Mouse (Mus musculus) lung, postnatal 36 days (tissue): ENCODE results near the gene Ccdc171.
"Not testable (repeated sequence)": the region's sequence is repeated elsewhere in the genome, so short reads cannot be mapped to it uniquely, and the experiment has no call there.

ENCODE experiments used
- DNase-seq: peaks from one replicate; pipeline ENCODE4 v3.0.0; 2022; ENCODE audit warnings: mixed read lengths

Gene Ccdc171

GRCm38 (mm10) chr4:83658415-83658814 is 133.1 kb downstream of the Ccdc171 start:
- no peak for DNase-seq

- DNase-seq, result no peak
Observed at GRCm38 (mm10) chr4:83659411-83659810, 134.1 kb downstream of the Ccdc171 start.

GRCm38 (mm10) chr4:83661519-83662271 is 136.3 kb downstream of the Ccdc171 start:
- DNase-seq, result no peak

GRCm38 (mm10) chr4:83662301-83662700 is 137.0 kb downstream of the Ccdc171 start:
- DNase-seq, result no peak

- no peak for DNase-seq
Observed at GRCm38 (mm10) chr4:83669552-83669951, 144.2 kb downstream of the Ccdc171 start.

- DNase-seq, result not testable (repeated sequence)
Observed at GRCm38 (mm10) chr4:83675308-83675707, 150.0 kb downstream of the Ccdc171 start.

- DNase-seq, result no peak
Observed at GRCm38 (mm10) chr4:83676444-83676843, 151.1 kb downstream of the Ccdc171 start.

- DNase-seq, result no peak
Observed at GRCm38 (mm10) chr4:83681081-83681480, 155.7 kb downstream of the Ccdc171 start.

GRCm38 (mm10) chr4:83682866-83683265 is 157.5 kb downstream of the Ccdc171 start:
- DNase-seq, result no peak

GRCm38 (mm10) chr4:83700190-83700589 is 174.8 kb downstream of the Ccdc171 start:
- DNase-seq, result peak; percentile 2

- DNase-seq, result no peak
Observed at GRCm38 (mm10) chr4:83716996-83717395, 191.7 kb downstream of the Ccdc171 start.

GRCm38 (mm10) chr4:83719816-83720215 is 194.5 kb downstream of the Ccdc171 start:
- no peak for DNase-seq

- DNase-seq, result peak; percentile 12
Observed at GRCm38 (mm10) chr4:83725136-83725535, 199.8 kb downstream of the Ccdc171 start.

- DNase-seq, result no peak
Observed at GRCm38 (mm10) chr4:83739137-83739890, 214.0 kb downstream of the Ccdc171 start.

GRCm38 (mm10) chr4:83739891-83740277 is 214.5 kb downstream of the Ccdc171 start:
- no peak for DNase-seq

- no peak for DNase-seq
Observed at GRCm38 (mm10) chr4:83742806-83743460, 217.6 kb downstream of the Ccdc171 start.

GRCm38 (mm10) chr4:83775136-83775535 is 249.8 kb downstream of the Ccdc171 start:
- no peak for DNase-seq

- DNase-seq, result no peak
Observed at GRCm38 (mm10) chr4:83780044-83780443, 254.7 kb downstream of the Ccdc171 start.

- DNase-seq, result no peak
Observed at GRCm38 (mm10) chr4:83785115-83785514, 259.8 kb downstream of the Ccdc171 start.

GRCm38 (mm10) chr4:83791811-83792210 is 266.5 kb downstream of the Ccdc171 start:
- DNase-seq, result no peak

GRCm38 (mm10) chr4:83794315-83794922 is 269.1 kb downstream of the Ccdc171 start:
- peak; percentile 58 for DNase-seq

GRCm38 (mm10) chr4:83794930-83795459 is 269.6 kb downstream of the Ccdc171 start:
- DNase-seq, result no peak

GRCm38 (mm10) chr4:83797976-83798375 is 272.6 kb downstream of the Ccdc171 start:
- no peak for DNase-seq
